ENCODE assay signal across 10 mouse cellular contexts in the genomic region with DNA sequence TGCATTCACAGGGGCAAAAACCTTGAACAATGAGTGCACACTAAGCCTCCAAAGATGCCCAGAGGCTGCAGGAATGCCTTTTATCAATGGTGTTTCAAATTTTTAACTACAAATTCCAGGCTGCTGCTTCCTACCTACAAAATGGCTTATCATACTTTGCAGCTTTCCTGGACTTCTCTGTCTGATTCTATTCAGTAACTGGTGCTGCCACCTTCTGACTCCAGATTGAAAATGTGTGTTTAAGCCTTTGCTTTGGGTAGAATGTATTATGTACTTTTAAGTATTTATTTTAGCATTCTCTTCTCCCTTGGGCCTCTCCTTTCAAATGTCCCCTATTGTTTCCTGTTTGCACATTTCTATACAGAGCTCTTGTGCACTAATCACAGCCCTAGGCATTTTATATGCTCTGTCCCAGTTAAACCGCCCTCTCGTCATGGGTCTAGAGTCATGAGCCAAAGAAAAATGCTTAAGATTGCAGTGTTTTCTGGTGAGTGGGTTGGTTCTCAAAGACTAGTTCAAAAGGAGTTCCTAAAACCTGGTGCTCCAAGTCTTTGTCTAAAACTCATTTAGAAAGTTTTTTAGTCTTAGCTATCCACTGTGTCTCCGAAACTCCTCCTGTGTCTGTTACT.
A peak's percentile ranks its signal among the peaks of the same experiment; 100 is the strongest.
DNase-seq lines count a peak whose midpoint lies in the region; ATAC-seq lines count a peak whose summit lies in the region.
"Had no signal": no experiment of that assay in that cellular context is flagged by ENCODE, and none has a peak within 500 bp of the region (broad histone marks: within the 10 kb centered on the region; RNA-seq: fewer than 3 reads in every experiment).

No protein-coding gene starts in this region.

- ATAC-seq in frontal cortex, adult (ENCODE audit: low TSS enrichment), result peak; percentile 94
- ATAC-seq in megakaryocyte, adult 5-6 weeks (ENCODE audit: poor library complexity, severe bottlenecking), result no peak
- ATAC-seq: liver, embryonic 12.5 days had no signal

- DNase-seq in frontal cortex, postnatal 25 days (ENCODE audit: low spot score in 2 of 2), result no peak
- DNase-seq in 3T3-L1 (ENCODE audit: low read depth, low spot score), result peak; percentile 10
- DNase-seq in cerebellum, adult 9-11 months, result peak; percentile 4
- peak; percentile 8 to 48 for DNase-seq in left cerebral cortex, adult 9 months (ENCODE audit: low spot score in 2 of 2)
- DNase-seq in c-Kit-positive CD71-positive TER-119-positive erythroid progenitor cells, embryonic 14.5 days (ENCODE audit: low spot score), result no peak
- DNase-seq in adrenal gland, postnatal 36 days, result no peak
- DNase-seq: gastrocnemius, adult 2 months had no signal

Comparison
In these comparisons a context has a peak if more than half of its experiments do, and no peak if none do; other contexts are left out.
1. DNase-seq: peak in 3T3-L1 (single experiment), cerebellum, adult 9-11 months (single experiment) and left cerebral cortex, adult 9 months (2 of 2); none in frontal cortex, postnatal 25 days (0 of 2), c-Kit-positive CD71-positive TER-119-positive erythroid progenitor cells, embryonic 14.5 days (single experiment) and adrenal gland, postnatal 36 days (0 of 2).